Mouse (Mus musculus): ENCODE measurements at regions not wholly inside any gene's neighbourhood (a gene's known extent, or its start where the extent isn't known, plus 50 kb on each side); places are given as distances from the start of the nearest gene placed in this dataset.

GRCm38 (mm10) chr8:34474593-34474992, 363.1 kb upstream of the Gm10131 start:
- TF ChIP-seq CTCF (IDR thresholded peaks at IDR 0.05; ENCODE audit: low read depth) (no peak), EP300 (optimal IDR thresholded peaks at IDR 0.05) (no peak)

Data from stomach, postnatal 0 days (tissue).